Mouse (Mus musculus): Measurements from ENCODE around the gene Patl2.

DNA sequence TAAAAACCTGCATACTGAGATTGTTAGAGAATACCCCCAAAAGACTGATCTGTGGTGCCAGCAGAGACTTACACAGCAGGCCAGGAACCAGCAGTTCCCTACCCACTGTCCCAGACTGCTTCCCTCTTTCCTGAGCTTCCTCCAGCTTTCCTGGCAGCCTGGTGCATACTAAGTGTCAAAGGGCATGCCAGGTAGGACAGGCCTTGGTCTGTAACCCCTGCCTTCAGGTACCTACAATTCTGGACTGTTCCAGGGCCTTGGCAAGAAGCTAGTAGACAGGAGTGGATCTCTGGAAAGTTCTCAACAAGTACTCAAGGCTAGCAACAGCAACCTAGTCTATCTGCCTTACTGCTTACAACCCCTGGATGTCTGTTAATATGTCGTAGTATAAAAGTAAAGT lies 34.8 kb downstream of the Patl2 start:
- TF ChIP-seq CHD1 (IDR thresholded peaks at IDR 0.05; ENCODE audit: low read depth, low read length) (no peak), RAD21 (IDR thresholded peaks at IDR 0.05; ENCODE audit: low read depth, low read length) (no peak)
